Mouse (Mus musculus): ENCODE measurements around the gene Olfr130.
A peak's percentile ranks its signal among the peaks of the same experiment; 100 is the strongest.

Olfr130 gene

GRCm38 (mm10) chr17:38063621-38064020 lies at the start of gene Olfr130:
Olfr130 (plus strand) TSS chr17:38063921.
- DNase-seq (ENCODE audit: low read depth, low spot score): no peak

- DNase-seq (ENCODE audit: low read depth, low spot score): peak; percentile 81
Observed at GRCm38 (mm10) chr17:38016341-38016740, 47.4 kb upstream of the Olfr130 start.

GRCm38 (mm10) chr17:38026297-38026696 lies 37.4 kb upstream of the Olfr130 start:
- DNase-seq (ENCODE audit: low read depth, low spot score): peak; percentile 88

GRCm38 (mm10) chr17:38059979-38060378 lies 3.7 kb upstream of the Olfr130 start, which contains the start of gene Olfr129:
Olfr129 (minus strand) TSS chr17:38060079.
- DNase-seq (ENCODE audit: low read depth, low spot score): no peak

GRCm38 (mm10) chr17:38082364-38082763 lies 18.6 kb downstream of the Olfr130 start:
- no peak for DNase-seq (ENCODE audit: low read depth, low spot score)

- no peak for DNase-seq (ENCODE audit: low read depth, low spot score)
Observed at GRCm38 (mm10) chr17:38088593-38088992, 24.9 kb downstream of the Olfr130 start, which contains the start of gene Olfr131. Olfr131 (minus strand) TSS chr17:38088693.
